Mouse (Mus musculus) gastrocnemius, postnatal 14 days (tissue): Measurements from ENCODE around the gene E130309D02Rik. TPM values are rescaled to one million over a fixed set of nuclear protein-coding genes. Genes with fewer than 3 reads are reported as not detected.
A peak's percentile ranks its signal among the peaks of the same experiment; 100 is the strongest.

Experiments
- DNase-seq: peaks from one replicate; pipeline ENCODE4 v3.0.0; 2021; ENCODE audit warnings: mixed read lengths
- intact Hi-C: fragments of 180-260 bp; cut with DNase I; formaldehyde crosslinking; loops from one replicate; pipeline ENCODE4 v1.15.1; 2025; ENCODE audit warnings: low total_unique reads
- long read RNA-seq, 2 experiments: library from polyadenylated mRNA; stranded (forward); transcript quantifications; one replicate each; pipeline ENCODE4 v2.0.0; 2021
- total RNA-seq, 2 experiments: library from RNA; stranded (reverse); gene quantifications; 2 replicates each; pipeline ENCODE4 v1.2.3; 2021

The E130309D02Rik gene
- 1 to 10 TPM; 8.3 to 9.4 TPM for total RNA-seq
- long read RNA-seq, experiment 1, transcript E130309D02Rik-201 (6 exons, 2,208 nt): major isoform, 5 of 10 reads
- long read RNA-seq, experiment 1, partial matches to known transcripts: 0 of 10 reads
- long read RNA-seq, experiment 1, other reads (novel, unspliced or antisense): 5 of 10 reads
- long read RNA-seq, experiment 2, transcript E130309D02Rik-201 (6 exons, 2,208 nt): major isoform, 17 of 22 reads
- long read RNA-seq, experiment 2, partial matches to known transcripts: 0 of 22 reads
- long read RNA-seq, experiment 2, other reads (novel, unspliced or antisense): 5 of 22 reads

DNA sequence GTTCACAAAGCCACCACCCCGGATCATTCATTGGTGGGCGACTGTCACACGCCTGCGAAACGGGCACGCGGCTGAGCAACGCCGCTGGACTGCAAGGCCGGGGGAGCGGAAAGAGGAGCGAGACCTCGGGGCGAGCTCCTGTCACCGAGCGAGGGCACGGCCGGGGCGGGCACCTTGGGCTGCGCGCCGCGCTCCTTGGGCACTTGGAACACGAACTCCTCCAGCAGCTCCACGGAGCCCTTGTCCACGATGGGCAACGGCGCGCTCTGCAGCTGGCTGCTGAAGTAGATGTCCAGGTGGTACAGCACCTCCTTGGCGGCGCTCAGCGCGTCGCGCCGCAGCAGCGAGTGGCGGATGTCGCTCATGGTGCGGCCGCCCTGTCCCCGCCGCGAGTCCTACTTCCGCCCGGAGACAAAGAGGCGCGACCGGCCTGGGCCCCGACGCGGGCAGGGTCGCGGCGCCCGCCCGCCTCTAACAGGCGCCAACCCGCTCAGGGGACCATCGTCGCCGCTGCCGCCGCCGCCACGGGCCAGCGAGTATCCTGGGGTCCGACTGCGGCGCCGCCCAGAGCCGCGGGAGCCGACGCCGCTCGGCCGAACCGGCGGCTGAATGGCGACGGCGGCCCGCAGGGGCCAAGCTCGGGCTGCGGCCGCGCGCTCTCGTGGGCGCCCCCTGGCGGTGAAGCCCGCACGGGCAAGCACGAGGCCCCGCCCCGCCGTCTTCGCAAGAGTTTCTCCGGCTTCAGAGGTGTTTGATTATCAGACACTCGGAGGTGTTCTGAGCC, at the start of gene E130309D02Rik:
Gene E130309D02Rik (minus strand): TSS at position 631 of the 784 bp plus-strand sequence.
- peak; percentile 90 for DNase-seq
- intact Hi-C loops: no loop called here

DNA sequence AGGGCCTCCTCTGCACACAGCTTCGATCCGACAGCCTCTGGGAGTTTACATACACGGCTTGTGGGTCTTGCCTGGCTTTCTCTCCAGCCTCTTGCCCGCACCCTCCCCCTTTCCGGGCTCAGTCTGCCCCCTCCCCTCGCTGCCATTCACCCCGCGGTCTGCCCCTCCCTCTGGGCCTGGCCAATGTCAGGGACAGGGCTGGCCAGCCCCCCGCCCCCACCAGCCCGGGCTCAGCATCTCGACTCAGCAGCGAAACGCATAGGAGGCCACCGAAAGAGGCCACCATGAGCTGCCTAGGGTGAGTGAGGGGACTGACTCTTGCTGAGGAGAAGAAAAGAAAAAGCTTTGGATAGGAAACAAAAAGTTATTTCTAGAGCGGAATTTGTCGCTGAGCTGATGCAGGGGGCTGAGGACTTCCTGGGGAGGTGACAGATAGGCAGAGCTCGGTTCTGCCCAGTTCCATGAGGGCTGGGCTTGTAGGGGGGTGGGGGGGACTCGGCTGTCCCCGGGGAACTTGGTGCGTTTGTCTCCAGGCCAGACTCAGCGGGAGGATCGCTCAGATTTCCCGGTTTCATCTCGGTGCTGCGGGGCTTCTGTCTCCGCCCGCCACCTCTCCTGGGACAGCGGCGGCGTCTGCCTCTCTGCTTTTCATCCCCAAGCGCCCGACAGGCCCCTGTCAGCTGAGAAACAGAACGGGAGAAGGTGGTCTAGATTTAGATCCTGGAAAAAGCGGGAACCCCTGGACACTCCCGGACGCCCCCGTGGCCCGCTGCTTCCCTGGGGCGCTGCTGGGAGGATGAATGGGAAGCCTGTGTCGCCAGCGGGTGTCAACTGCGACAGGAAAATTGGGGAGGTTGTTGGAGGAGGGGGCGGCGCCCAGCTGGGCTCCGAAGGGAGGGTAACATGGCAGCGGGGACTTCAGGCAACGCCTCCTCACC, 48.8 kb upstream of the E130309D02Rik start:
- no peak for DNase-seq
- intact Hi-C loops: no loop called here

- no peak for DNase-seq
- intact Hi-C loops: no loop called here
Observed at GRCm38 (mm10) chr5:143361428-143361827, 46.3 kb upstream of the E130309D02Rik start.

- no peak for DNase-seq
- intact Hi-C loops: no loop called here
Observed at GRCm38 (mm10) chr5:143360000-143360399, 44.8 kb upstream of the E130309D02Rik start.

DNA sequence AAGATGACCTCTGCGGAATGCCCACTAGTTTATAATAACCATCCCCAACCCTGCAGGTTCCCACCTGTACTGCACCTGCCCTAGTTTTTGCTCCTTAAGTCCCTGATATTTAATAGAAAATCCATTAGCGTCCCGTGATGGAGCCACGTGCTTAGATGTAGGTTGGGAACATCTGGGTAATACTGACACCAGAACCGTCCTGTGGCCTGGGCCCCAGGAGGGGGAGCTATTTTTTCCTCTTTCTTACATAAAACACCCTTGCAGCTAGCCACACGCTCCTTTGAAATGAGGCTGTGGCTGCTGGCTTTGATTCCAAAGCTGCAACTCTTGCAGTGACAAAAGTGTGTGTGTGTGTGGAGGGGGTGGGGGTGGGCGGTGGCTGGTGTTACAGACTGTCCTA, 44.1 kb upstream of the E130309D02Rik start:
- DNase-seq: no peak
- intact Hi-C loops: no loop called here

DNA sequence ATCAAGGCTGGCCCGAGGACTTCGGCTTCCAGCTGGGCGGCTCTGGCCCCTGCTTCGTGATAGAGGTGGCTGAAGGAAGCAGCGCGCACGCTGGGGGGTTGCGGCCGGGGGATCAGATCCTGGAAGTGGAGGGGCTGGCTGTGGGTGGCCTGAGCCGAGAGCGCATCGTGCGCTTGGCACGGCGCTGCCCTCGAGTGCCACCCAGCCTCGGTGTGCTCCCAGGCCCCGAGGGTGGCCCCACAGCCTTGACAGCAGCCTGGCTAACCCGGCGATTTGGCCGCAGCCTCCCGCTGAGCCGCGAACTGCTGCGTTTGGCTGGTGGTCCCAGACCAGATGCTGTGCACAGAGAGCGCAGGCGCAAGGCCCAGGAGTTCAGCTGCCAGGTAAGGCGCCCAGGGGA, 42.4 kb upstream of the E130309D02Rik start:
- intact Hi-C loops: no loop called here
- DNase-seq: no peak

GRCm38 (mm10) chr5:143356686-143357388, 41.7 kb upstream of the E130309D02Rik start, which contains the start of gene Grid2ip:
Gene Grid2ip, plus strand, starts transcription at chr5:143357338.
- intact Hi-C loops: no loop called here
- DNase-seq: no peak

- intact Hi-C loops: no loop called here
- no peak for DNase-seq
Observed at GRCm38 (mm10) chr5:143356017-143356416, 40.9 kb upstream of the E130309D02Rik start.

DNA sequence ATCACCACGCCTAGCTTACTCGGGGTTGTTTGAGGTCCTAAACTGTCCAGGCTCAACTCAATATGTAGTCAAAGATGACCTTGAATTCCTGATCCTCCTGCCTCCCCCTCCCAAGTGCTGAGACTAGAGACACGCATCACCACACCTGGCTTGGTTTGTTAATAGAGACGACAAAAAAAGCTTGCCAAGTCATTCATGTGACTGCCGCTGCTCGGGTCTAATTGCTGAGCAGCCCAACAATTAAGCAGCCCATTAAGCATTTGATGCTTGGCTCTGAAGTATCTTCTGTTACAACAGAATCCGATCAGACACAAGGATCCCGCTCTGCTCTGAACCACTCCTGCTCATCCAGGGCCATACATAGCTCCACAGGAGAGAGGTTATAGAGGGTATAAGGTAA, 31.2 kb upstream of the E130309D02Rik start:
- intact Hi-C loops: no loop called here
- DNase-seq: no peak

GRCm38 (mm10) chr5:143339603-143340002, 24.4 kb upstream of the E130309D02Rik start:
- intact Hi-C loops: loop anchor here (5.0 kb wide), 1 partner anchor 83 kb away; no protein-coding TSS in a partner anchor

DNA sequence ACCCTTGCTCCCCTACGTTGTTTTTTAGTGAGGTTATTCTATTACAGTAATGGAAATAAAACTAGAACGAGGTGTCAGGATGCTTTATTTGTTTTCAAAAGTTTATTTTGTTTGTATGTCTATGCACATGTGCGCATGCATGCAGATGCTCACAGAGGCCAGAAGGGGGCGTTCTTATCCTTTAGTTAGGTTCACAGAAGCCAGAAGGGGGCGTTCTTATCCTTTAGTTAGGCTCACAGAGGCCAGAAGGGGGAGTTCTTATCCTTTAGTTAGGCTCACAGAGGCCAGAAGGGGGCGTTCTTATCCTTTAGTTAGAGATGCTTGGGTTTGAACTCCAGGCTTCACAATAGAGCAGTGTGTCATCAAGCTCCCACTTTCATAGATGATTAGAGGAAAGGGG, 21.4 kb upstream of the E130309D02Rik start:
- no peak for DNase-seq
- intact Hi-C loops: loop anchor here (5.0 kb wide), 1 partner anchor 86 kb away; no protein-coding TSS in a partner anchor

More at GRCm38 (mm10) chr5:143339603-143340002, 24.4 kb upstream of the E130309D02Rik start:
- DNase-seq: no peak

DNA sequence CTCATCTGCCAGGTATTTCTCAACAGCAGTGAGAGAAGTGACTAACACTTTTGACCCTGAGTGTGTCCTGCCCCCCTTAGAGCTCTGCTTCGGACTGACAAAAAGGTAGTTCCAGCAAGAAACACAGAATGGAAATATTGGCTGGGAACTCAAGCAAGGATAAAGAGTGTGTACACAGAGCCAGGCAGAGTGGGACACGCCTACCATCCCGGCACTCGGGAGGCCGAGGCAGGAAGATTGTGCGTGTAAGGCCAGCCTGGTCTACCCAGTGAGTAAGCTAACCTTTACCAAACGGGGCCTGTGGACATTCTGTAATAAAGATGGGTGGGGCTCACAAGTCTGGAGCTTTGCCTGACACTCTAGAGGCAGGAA, 19.9 kb upstream of the E130309D02Rik start:
- DNase-seq: no peak
- intact Hi-C loops: loop anchor here (5.0 kb wide), 1 partner anchor 87 kb away; no protein-coding TSS in a partner anchor

DNA sequence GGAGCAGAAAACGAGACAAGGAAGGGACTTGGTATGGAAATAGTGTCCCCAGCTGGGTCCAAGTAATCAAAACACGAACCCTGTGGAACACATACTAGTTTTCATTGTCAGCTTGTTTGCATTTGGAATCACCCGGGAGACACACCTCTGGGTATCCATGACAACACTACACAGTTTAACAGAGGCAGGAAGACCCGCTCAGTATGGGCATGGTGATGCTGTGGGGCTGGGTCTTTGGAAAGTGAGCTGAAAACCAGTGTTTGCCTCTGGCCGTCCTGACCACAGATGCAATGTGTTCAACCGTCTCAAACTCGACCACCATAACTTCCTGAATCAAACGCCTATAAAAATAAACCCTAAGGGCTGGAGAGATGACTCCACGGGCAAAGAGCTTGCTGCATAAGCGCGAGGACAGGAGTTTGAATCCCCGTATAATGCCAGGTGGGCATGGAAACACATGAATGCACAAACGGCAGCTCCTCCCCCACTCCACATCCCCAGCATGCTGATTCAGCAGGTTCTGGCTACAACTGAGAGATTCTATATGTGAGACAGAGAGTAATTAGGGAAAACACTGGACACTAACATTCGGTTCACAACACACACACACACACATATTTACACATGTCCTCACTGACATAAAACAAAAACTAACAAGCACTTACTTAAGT, 19.4 kb upstream of the E130309D02Rik start:
- no peak for DNase-seq
- intact Hi-C loops: loop anchor here (5.0 kb wide), 1 partner anchor 88 kb away; no protein-coding TSS in a partner anchor

DNA sequence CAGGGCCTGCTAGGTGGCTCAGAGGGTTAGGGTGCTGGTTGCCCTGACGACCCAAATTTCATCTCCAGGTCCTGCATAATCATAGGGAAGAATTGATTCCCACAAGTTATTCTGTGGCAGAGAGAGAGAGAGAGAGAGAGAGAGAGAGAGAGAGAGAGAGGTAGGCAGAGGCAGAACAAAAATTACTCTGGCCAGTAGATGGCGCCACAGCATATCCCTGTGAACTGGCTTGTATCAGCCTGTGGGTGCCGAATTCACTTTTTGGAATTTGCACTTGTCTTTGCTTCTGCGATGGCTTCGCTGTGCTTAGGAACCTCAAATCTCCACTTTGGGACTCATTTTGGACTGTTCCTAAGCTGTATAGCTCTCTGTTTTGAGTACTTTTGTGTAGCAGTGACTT, 18.7 kb upstream of the E130309D02Rik start:
- intact Hi-C loops: no loop called here
- peak; percentile 68 for DNase-seq

DNA sequence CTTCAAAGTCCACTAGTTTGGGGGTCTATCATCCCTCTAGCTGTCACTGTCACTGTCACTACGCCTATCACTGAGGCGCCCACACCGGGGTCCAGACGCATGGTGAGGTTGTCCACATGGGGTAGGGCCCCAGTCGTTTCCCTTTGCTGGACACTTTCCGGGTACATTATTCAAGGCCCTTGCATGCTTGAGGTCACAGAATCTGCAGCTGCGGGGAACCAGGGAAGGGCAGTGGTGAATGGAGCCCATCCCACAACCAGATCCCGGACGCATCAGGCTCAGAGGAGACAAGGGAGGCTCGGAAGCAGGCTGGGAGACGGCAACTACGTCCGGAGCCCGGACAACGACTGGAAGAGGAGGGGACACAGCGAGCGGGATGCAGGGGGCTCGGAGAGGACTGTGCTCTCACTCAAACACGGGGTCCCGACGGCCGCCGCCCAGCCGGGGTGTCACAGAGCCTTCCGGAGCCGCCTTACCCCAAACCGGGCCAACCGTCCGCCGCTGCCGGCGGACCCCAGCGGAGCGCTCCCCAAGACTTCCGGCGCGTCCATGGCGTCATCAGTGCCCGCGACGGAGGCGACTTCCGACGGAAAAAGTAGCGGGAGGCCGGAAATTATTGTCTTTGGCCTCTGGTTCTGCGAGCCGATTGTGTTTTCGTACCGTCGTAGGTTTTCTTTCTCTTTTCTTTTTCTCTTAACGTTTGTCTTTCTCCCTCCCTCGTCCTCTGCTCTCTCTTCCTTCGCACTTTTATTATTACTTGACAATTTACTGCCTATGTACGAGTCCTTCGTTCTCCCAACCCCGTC, 13.7 kb upstream of the E130309D02Rik start, which contains the start of gene Zdhhc4:
Gene Zdhhc4 (minus strand): TSS at position 567 of the 806 bp plus-strand sequence.
- DNase-seq: peak; percentile 92
- intact Hi-C loops: no loop called here

DNA sequence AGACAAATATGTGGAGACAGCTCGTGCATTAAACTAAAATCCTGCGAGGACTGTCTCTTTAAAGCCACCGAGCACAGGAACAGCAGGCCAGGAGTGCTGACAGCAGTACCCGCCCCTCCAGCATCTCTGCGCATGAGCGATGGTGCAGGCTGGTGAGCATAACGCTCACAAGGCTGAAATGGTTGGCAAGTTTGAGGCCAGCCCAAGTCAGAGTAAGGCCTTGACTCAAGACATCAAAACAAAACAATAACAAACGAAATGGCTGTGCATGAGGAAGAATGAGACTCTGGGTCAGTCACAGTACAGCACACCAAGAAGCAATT, 2.1 kb upstream of the E130309D02Rik start:
- intact Hi-C loops: no loop called here
- DNase-seq: no peak

DNA sequence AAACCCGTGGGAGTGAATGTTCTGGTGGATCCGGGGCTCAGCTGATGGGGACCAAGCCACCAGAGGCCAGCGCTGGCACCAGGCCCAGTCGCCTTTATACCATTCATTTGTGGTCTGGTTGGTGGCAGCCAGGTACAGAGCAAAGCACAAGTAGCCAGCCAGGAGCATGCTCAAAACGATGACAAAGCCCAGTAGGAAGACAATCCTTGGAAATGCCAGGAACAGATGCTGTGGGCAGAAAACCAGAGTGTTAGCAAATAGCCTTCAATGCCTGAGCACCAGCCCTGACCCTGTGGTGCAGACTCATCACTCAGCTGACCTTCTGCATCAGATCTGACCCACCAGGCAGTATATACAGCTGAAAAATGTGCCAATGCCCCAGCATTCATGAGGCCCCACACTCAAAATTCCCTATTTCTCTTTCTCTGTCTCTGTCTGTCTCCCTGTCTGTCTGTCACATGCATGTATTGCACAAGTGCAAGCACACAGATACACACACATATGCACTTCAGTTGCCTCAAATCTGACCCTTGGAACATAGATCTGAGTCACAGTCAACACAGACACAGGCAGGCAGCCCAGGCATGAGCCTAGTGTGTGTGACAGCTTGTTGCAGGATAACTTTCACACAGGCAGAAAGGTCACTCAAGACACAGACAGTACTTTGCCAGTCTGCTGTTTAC, 1.6 kb upstream of the E130309D02Rik start:
- intact Hi-C loops: no loop called here
- DNase-seq: no peak
